Mouse (Mus musculus) Patski (cell line): ENCODE measurements around the gene Kank1. TPM values are rescaled to one million over a fixed set of nuclear protein-coding genes. Genes with fewer than 3 reads are reported as not detected.
"Not testable (repeated sequence)": the region's sequence is repeated elsewhere in the genome, so short reads cannot be mapped to it uniquely, and the experiment has no call there.

ENCODE experiments used
- ATAC-seq: fragments of 100-300 bp; one replicate; pipeline ENCODE4 v1.8.0; 2021
- CTCF ChIA-PET: fragments of 350-600 bp; sonication (Branson Sonifier 250); formaldehyde crosslinking; loops from one replicate; lab custom pipeline; 2022; ENCODE audit warnings: inconsistent platforms; lab: Charles Lee
- POLR2A ChIA-PET: fragments of 350-600 bp; sonication (Branson Sonifier 250); formaldehyde crosslinking; loops from one replicate; lab custom pipeline; 2022; ENCODE audit warnings: antibody characterized with exemption, inconsistent platforms; lab: Charles Lee
- DNase-seq: peaks from one replicate; pipeline ENCODE4 v3.0.0-alpha.2; 2011; ENCODE audit warnings: low read depth, low spot score
- H3K27me3 ChIP-seq: fragments of 371-371 bp; one replicate; pipeline ENCODE4 v1.5.1; 2021
- CTCF ChIP-seq: fragments of 100-300 bp; IDR thresholded peaks from one replicate; pipeline ENCODE4 v1.5.1; 2021
- in situ Hi-C: fragments of 300-500 bp; cut with MboI; formaldehyde crosslinking; loops from 3 replicates; pipeline ENCODE4 v1.11.1; 2018; ENCODE audit warnings: low pct_unique_long_range_greater_than_20kb, mixed read lengths
- polyA plus RNA-seq: library from polyadenylated mRNA; unstranded; gene quantifications from one replicate; pipeline ENCODE4 v1.2.3, GENCODE M21; 2021

Kank1 gene
- polyA plus RNA-seq, 1 experiment from 2014 or later, result 60.9 TPM

GRCm38 (mm10) chr19:25445842-25446241, 209.1 kb downstream of the Kank1 start:
- no peak for TF ChIP-seq CTCF
- in situ Hi-C loops, result loop anchor here (5.0 kb wide), 2 partner anchors 109 to 489 kb away; no protein-coding TSS in a partner anchor
- DNase-seq, result no peak
- H3K27me3 ChIP-seq, result no peaks in the 10 kb centered on the region
- no peak for ATAC-seq
- ChIA-PET POLR2A (interaction anchor here (0.9 to 1.0 kb wide), 2 partner anchors 16 to 80 kb away, joined by 3 to 4 read pairs; no protein-coding TSS in a partner anchor), CTCF (interaction anchor here (0.6 to 8.8 kb wide), 10 partner anchors 12 to 338 kb away, joined by 3 to 146 read pairs (median 3); no protein-coding TSS in a partner anchor)

- ChIA-PET CTCF (interaction anchor here (0.6 to 8.8 kb wide), 11 partner anchors 11 to 339 kb away, joined by 3 to 146 read pairs (median 3); no protein-coding TSS in a partner anchor), POLR2A (interaction anchor here (0.9 to 1.0 kb wide), 2 partner anchors 15 to 81 kb away, joined by 3 to 4 read pairs; no protein-coding TSS in a partner anchor)
- H3K27me3 ChIP-seq, result no peaks in the 10 kb centered on the region
- ATAC-seq, result peak; percentile 71
- DNase-seq, result peak; percentile 71
- in situ Hi-C loops, result loop anchor here (5.0 kb wide), 2 partner anchors 109 to 489 kb away; no protein-coding TSS in a partner anchor
- no peak for TF ChIP-seq CTCF
These were observed 209.9 kb downstream of the Kank1 start for GRCm38 (mm10) chr19:25446683-25447082.

- in situ Hi-C loops, result loop anchor here (5.0 kb wide), 2 partner anchors 110 to 490 kb away; no protein-coding TSS in a partner anchor
- POLR2A ChIA-PET, result no interaction called here
- no peak for TF ChIP-seq CTCF
- DNase-seq (no peak), ATAC-seq (no peak)
- CTCF ChIA-PET, result interaction anchor here (1.1 to 8.8 kb wide), 5 partner anchors 10 to 340 kb away, joined by 3 to 146 read pairs (median 4); no protein-coding TSS in a partner anchor
- no peaks in the 10 kb centered on the region for H3K27me3 ChIP-seq
These were observed 210.6 kb downstream of the Kank1 start for GRCm38 (mm10) chr19:25447373-25447772.

GRCm38 (mm10) chr19:25450869-25451629, 214.3 kb downstream of the Kank1 start:
- ATAC-seq, result peak; percentile 71
- in situ Hi-C loops, result no loop called here
- CTCF ChIA-PET, result interaction anchor here (0.6 to 8.8 kb wide), 44 partner anchors 9 to 497 kb away, joined by 3 to 146 read pairs (median 4); partner anchors contain the start of genes Cbwd1 and Kank1
- H3K27me3 ChIP-seq, result no peaks in the 10 kb centered on the region
- TF ChIP-seq CTCF, result peak; percentile 80
- POLR2A ChIA-PET, result no interaction called here
- DNase-seq, result peak; percentile 33

- no peak for ATAC-seq
- POLR2A ChIA-PET, result no interaction called here
- TF ChIP-seq CTCF, result no peak
- in situ Hi-C loops, result no loop called here
- no peaks in the 10 kb centered on the region for H3K27me3 ChIP-seq
- CTCF ChIA-PET, result interaction anchor here (1.3 to 8.8 kb wide), 3 partner anchors 9 to 113 kb away, joined by 4 to 146 read pairs (median 5); no protein-coding TSS in a partner anchor
- DNase-seq, result no peak
These were observed 216.4 kb downstream of the Kank1 start for GRCm38 (mm10) chr19:25453146-25453545.

GRCm38 (mm10) chr19:25460760-25461159, 224.0 kb downstream of the Kank1 start:
- no peaks in the 10 kb centered on the region for H3K27me3 ChIP-seq
- POLR2A ChIA-PET, result no interaction called here
- DNase-seq, result no peak
- CTCF ChIA-PET, result interaction anchor here (5.5 kb wide), 1 partner anchor 10 kb away, joined by 34 read pairs; no protein-coding TSS in a partner anchor
- in situ Hi-C loops, result loop anchor here (10.0 kb wide), 1 partner anchor 164 kb away; no protein-coding TSS in a partner anchor
- TF ChIP-seq CTCF, result peak; percentile 31
- no peak for ATAC-seq

GRCm38 (mm10) chr19:25461553-25462320, 225.0 kb downstream of the Kank1 start:
- ChIA-PET POLR2A (interaction anchor here (0.6 to 0.7 kb wide), 2 partner anchors 16 to 943 kb away, joined by 3 to 4 read pairs; no protein-coding TSS in a partner anchor), CTCF (interaction anchor here (1.0 to 5.5 kb wide), 4 partner anchors 8 to 168 kb away, joined by 3 to 34 read pairs (median 4); no protein-coding TSS in a partner anchor)
- ATAC-seq (peak; percentile 99), DNase-seq (peak; percentile 89)
- in situ Hi-C loops, result loop anchor here (10.0 kb wide), 1 partner anchor 163 kb away; no protein-coding TSS in a partner anchor
- H3K27me3 ChIP-seq, result no peaks in the 10 kb centered on the region
- no peak for TF ChIP-seq CTCF

- CTCF ChIA-PET, result interaction anchor here (1.0 kb wide), 1 partner anchor 10 kb away, joined by 4 read pairs; no protein-coding TSS in a partner anchor
These were observed 239.0 kb downstream of the Kank1 start for GRCm38 (mm10) chr19:25475806-25476205.

GRCm38 (mm10) chr19:25479152-25479669, 242.4 kb downstream of the Kank1 start:
- POLR2A ChIA-PET, result no interaction called here
- in situ Hi-C loops, result no loop called here

More at GRCm38 (mm10) chr19:25475806-25476205, 239.0 kb downstream of the Kank1 start:
- ATAC-seq, DNase-seq, in situ Hi-C loops: not testable (repeated sequence)
- TF ChIP-seq CTCF, result peak; percentile 52
- peaks cover 19% of the 10 kb centered on the region for H3K27me3 ChIP-seq
- POLR2A ChIA-PET, result interaction anchor here (1.1 kb wide), 1 partner anchor 34 kb away, joined by 3 read pairs; no protein-coding TSS in a partner anchor

More at GRCm38 (mm10) chr19:25479152-25479669, 242.4 kb downstream of the Kank1 start:
- CTCF ChIA-PET, result no interaction called here
- ATAC-seq (no peak), DNase-seq (no peak)
- no peak for TF ChIP-seq CTCF
- H3K27me3 ChIP-seq, result peaks cover 33% of the 10 kb centered on the region
